Mouse (Mus musculus): Measurements from ENCODE around the gene Gm6356. TPM values are rescaled to one million over a fixed set of nuclear protein-coding genes. Genes with fewer than 3 reads are reported as not detected.

The Gm6356 gene
- not detected for polyA plus RNA-seq (2014; fragmentation: Illumina TruSeq; extraction: RNeasy Lipid Tissue Mini Kit (QIAGEN cat#74804); ENCODE audit: low read depth, low replicate concordance)

GRCm38 (mm10) chr14:6973718-6974117, at the start of gene Gm6356:
Gm6356 (minus strand) TSS chr14:6973818.

Other genes with a start within 250 kb of the Gm6356 start
- gene Gm3636, start 231.5 kb downstream of the Gm6356 start, polyA plus RNA-seq (2014; fragmentation: Illumina TruSeq; extraction: RNeasy Lipid Tissue Mini Kit (QIAGEN cat#74804); ENCODE audit: low read depth, low replicate concordance) = not detected
- not detected for gene Gm8362, start 199.4 kb downstream of the Gm6356 start, polyA plus RNA-seq (2014; fragmentation: Illumina TruSeq; extraction: RNeasy Lipid Tissue Mini Kit (QIAGEN cat#74804); ENCODE audit: low read depth, low replicate concordance)
- not detected for gene Gm3642, start 133.5 kb downstream of the Gm6356 start, polyA plus RNA-seq (2014; fragmentation: Illumina TruSeq; extraction: RNeasy Lipid Tissue Mini Kit (QIAGEN cat#74804); ENCODE audit: low read depth, low replicate concordance)
- not detected for gene Gm3667, start 83.9 kb downstream of the Gm6356 start, polyA plus RNA-seq (2014; fragmentation: Illumina TruSeq; extraction: RNeasy Lipid Tissue Mini Kit (QIAGEN cat#74804); ENCODE audit: low read depth, low replicate concordance)
- gene Gm10406, start 53.6 kb upstream of the Gm6356 start, polyA plus RNA-seq (2014; fragmentation: Illumina TruSeq; extraction: RNeasy Lipid Tissue Mini Kit (QIAGEN cat#74804); ENCODE audit: low read depth, low replicate concordance) = not detected
- not detected for gene Gm3685, start 71.2 kb upstream of the Gm6356 start, polyA plus RNA-seq (2014; fragmentation: Illumina TruSeq; extraction: RNeasy Lipid Tissue Mini Kit (QIAGEN cat#74804); ENCODE audit: low read depth, low replicate concordance)
- not detected for gene Gm3696, start 126.8 kb upstream of the Gm6356 start, polyA plus RNA-seq (2014; fragmentation: Illumina TruSeq; extraction: RNeasy Lipid Tissue Mini Kit (QIAGEN cat#74804); ENCODE audit: low read depth, low replicate concordance)
- gene Gm6676, start 151.6 kb upstream of the Gm6356 start, polyA plus RNA-seq (2014; fragmentation: Illumina TruSeq; extraction: RNeasy Lipid Tissue Mini Kit (QIAGEN cat#74804); ENCODE audit: low read depth, low replicate concordance) = not detected
- gene Gm3512, start 200.7 kb upstream of the Gm6356 start, polyA plus RNA-seq (2014; fragmentation: Illumina TruSeq; extraction: RNeasy Lipid Tissue Mini Kit (QIAGEN cat#74804); ENCODE audit: low read depth, low replicate concordance) = not detected
- gene Gm16434, start 220.7 kb upstream of the Gm6356 start, polyA plus RNA-seq (2014; fragmentation: Illumina TruSeq; extraction: RNeasy Lipid Tissue Mini Kit (QIAGEN cat#74804); ENCODE audit: low read depth, low replicate concordance) = not detected